Mouse (Mus musculus) megakaryocyte, adult 5-6 weeks (primary cell): ENCODE results near the gene Tanc1. TPM values are rescaled to one million over a fixed set of nuclear protein-coding genes. Genes with fewer than 3 reads are reported as not detected.

Experiments
- ATAC-seq: 2 replicates; pipeline ENCODE4 v1.8.0; 2016; ENCODE audit warnings: mild to moderate bottlenecking, inconsistent platforms; ENCODE audit not compliant: poor library complexity, severe bottlenecking
- total RNA-seq, 2 experiments: library from RNA; stranded (forward) in 1 of 2; stranded (reverse) in 1 of 2; fragments of 153-499, 151-499 nt in 1 of 2; fragments of 221-1000, 200-1000 nt in 1 of 2; gene quantifications; 2 replicates each; pipeline versions ENCODE4 v1.2.3 to v1.2.4; 2015 to 2017

Gene Tanc1
- total RNA-seq, 2 experiments from 2014 or later: 1.2 to 1.7 TPM

DNA sequence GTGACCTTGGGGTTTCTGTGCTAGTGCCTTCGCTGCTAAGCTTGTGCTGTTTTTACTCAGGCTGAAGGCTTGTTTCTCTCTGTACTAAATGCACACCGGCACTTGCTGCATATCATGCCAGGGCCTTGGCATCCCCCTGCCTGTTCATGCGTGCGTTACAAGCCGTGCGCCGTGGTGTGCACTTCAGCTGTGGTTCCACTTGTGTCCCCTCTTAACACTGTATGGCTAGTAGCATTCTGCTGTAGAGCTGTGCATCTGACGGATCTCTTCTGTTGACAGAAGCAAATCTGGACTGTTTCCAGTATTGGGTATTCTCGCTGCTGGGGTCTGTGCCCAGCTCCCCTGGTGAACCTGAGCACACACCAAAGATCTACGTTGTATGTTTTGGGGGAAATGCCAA lies 241.7 kb downstream of the Tanc1 start:
- ATAC-seq: no peak

DNA sequence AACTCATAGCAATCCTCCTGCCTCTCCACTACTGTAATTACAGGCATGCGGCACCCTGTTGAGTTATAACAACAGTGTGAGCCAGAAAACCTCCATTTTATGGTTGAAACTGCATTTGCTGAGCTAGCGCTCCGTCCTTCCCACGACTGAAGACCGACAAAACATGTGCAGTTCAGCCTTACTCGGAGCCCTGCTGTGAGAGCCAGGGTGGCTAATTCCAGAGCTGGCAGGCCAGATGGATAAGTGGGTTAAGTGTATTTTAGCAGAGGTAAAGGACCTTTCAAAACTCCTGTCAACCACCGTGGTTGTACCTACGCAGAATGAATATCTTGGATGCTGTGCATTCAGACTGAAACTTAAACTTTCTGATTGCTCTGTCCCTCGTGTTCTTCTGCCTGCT lies 242.5 kb downstream of the Tanc1 start:
- no peak for ATAC-seq

DNA sequence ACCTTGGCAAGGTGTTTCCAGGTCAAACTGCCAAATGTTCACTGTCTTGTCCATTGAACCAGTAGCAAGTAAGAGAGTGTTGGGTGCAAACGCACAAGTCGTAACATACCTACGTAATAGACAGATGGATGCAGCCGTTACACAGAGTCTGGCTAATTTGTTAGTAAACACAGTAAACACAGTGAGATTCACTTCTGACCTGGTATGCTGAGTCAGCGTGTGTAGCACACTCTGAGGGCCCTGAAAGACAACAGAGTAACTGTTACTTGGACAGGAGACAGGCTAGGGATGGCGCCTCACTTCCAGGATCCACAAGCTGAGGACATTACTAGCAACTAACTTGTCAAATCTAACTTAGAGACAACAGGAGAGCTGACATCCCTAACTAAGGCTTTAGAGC lies 250.8 kb downstream of the Tanc1 start:
- ATAC-seq: no peak

DNA sequence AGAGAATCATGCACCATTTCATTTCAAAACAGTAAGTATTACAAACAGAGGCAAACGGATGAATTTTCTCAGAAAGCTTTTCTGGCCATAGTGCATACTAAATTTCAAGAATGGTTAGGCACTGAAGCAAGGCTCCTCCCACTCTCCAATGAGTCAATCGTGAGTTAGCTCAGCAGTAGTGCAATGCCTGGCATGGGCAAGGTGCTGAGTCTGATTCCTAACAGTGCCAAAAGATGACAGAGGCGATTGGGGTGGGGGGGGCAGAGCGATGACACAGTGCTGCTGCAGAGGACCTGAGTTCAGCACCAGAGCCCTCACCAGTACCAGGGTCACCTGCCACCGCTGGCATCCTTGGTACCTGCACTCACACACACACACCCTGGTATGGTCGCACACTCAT lies 258.7 kb downstream of the Tanc1 start:
- ATAC-seq: no peak

DNA sequence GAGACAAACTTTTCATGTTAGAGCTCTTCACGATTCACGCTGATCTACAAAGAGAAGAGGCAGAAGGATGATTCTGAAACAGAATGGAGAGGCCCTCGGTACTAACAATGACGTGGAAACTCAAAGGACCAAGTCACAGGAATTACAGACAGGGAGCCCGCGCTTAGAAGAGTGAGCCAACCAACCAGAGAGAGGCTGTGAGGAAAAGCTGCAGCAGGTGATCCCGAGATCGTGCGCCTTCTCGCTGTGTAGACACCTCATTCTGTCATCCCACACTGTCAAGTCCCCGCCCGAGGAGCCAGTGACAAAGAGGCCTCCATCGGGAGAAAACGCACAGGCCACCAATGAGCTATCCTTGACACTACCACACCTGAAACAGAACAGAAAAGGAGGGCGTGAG lies 264.6 kb downstream of the Tanc1 start:
- ATAC-seq: no peak

DNA sequence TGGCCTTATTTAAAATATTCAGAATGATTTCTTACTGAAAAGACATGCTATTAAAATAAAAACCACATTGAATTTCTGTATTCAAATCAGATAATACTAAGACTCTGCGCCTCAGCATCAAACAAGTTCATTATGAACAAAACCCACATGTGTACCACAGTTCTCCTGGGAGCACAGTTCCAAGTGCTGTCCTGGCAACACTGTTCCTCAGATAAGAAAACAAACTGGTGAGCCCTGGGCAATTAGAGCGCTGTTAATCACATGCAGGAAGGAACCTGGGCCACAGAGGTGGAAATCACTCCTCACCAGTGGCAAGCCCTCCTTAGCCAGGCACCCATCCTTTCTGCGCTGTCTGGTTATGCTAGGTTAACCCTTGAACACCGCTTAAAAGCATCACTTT lies 265.5 kb downstream of the Tanc1 start:
- no peak for ATAC-seq

DNA sequence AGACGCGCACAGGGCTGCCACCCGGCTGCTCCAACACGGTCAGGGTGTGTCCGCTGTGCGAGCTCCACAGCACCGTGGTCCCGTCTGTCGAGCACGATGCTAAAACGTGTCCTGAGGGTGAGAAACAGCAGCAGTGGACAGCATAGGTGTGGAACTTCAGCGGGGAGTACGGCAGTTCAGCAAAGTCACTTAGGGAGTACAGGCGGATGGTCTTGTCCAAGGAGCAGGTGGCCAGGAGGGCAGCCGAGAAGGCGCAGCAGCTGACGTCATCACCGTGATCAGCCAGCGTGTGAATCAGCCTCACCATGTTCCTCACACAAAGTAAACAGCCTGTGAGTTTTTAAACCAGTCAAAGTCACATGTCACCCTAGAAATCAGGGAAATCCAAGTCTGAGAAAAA lies 266.4 kb downstream of the Tanc1 start:
- no peak for ATAC-seq

DNA sequence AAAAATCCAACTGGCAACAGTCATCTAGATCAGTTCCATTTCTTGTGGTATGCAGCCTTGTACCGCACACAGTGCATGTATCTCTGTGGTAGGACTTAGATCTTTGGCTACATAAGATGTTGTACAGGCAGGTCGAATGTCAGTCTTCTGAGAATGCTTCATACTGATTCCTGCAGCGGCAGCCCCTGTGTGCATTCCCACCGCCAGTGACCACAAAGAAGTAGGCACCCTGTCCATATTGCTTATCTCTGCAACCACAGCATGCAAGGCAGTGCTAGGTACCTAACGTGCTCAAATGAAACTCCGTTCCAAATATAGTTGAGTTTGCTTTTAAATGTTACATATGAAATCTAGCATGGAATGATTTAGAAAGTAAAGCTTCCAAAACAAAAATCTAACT lies 269.6 kb downstream of the Tanc1 start:
- ATAC-seq: no peak

DNA sequence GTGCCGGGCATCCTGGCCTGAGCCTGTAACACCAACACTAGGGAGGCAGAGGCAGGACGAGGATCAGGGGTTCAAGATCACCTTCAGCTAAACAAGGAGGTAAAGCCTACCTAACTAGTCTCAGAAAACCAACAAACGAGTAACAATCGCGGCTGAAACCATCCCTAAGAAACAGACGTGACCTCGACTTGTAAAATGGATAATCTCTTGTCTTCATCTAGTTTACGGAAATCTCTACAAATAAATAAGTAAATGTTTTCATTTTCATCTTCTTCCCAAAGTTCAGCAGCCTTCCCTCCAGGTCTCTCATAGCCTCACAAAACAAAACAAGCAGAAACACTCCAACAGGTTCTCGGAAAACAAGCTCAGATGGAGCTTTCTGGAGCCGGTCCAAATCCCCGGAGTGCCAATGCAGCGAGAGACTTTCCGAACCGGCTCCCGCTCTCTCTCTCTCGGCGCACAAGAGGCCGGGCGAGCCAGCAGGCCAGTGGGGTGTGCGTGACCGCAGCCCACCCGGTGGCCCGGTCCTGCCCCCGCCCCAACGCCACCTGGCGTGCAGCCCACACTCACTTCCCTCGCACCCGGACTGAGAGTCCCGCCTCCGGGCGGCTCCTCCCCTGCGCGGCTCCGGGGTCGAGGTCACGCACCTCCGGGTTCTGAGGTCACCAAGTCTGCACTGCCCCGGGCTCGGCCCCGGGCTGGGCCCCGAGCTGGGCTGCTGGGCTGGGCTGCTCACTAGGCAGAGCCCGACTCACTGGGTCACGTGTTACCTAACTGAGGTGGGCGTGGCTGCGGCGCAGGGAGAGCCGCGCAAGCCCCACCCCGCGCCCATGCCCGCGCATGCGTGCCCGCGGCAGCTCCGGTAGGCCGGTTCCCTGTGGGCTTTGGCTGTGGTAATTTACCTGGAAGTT lies 270.2 kb downstream of the Tanc1 start, which contains the start of gene Wdsub1:
TSS of gene Wdsub1 (minus strand) at position 761 of the 911 bp plus-strand sequence.
- peak; percentile 94 for ATAC-seq

DNA sequence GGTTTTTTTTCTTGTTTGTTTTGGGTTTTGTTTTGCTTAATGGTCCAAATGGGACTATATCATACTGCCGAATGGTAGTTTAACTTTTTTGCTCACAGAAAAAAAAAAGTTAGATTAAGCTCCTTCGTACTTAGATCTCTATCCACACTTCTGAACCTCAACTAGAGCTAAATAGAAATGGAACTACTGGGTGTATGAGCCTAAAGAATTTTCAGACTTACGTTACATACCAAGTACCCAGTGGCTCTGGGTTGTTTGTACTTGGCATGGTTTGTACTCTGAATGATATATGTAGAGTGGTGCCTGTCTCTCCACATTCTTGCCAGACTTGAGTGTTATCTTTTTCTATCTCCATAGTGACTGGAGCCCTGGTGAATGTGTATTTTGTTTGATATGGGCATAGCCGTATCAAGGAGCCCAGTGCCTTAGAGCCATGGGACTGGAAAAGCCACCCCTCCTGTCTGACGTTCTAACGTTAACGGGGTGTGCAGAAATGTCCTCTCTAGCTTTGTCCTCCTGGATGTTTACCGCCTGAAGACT lies 271.0 kb downstream of the Tanc1 start:
- no peak for ATAC-seq

DNA sequence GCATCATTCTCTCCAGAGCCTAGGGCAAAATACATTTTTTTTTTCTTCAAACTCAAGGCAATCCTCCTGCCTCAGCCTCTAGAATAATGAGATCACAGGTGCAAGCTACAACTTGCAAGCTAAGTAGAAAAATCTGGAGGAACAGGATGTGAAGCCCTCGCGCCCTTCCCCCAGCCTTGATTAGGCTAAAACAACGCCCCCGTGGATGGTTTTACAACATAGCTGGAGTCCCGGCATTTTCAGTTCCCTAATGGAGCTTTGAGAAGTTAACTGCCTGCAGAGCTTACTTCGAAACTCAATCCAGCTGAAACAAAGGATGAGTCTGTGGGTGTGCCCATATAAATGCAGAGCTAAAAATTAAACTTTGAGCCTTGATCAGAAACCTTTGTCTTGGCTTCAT lies 277.9 kb downstream of the Tanc1 start:
- peak; percentile 89 for ATAC-seq

Other genes starting within 250 kb of the Tanc1 start
- 0.43 TPM in 1 of 2 replicates, not detected in the other for gene Dapl1, start 127.4 kb upstream of the Tanc1 start, total RNA-seq (2015)
- gene Dapl1, start 127.4 kb upstream of the Tanc1 start, total RNA-seq (2017): 0.66 TPM in 1 of 2 replicates, not detected in the other